Mouse (Mus musculus): ENCODE measurements around the gene Kcnmb2. TPM values are rescaled to one million over a fixed set of nuclear protein-coding genes. Genes with fewer than 3 reads are reported as not detected.

Gene Kcnmb2
- total and polyA plus RNA-seq, 3 experiments = not detected

DNA sequence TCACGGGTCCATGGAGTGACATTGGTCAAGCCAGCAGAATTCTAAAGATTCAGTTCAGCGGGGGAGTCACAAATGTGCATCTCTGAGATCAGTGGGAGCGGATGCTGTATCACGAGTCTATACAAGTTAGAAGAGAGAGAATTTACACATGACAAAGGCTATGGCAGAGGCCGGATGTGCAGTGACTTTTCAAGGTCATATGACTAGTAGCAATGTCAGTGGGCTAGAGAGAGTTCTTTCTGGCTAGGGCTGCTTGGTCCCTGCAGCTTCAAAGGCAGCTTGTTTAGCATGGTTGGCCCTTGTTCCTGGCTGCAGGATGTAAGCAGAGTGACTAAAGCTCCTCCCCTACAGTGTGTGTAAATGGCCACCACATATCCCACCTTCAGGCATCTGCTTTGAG is 217.5 kb downstream of the Kcnmb2 start:
- dilution Hi-C loops (cut with MboI; ENCODE audit: extremely low pct_ligation_motif_present, extremely low pct_unique_long_range_greater_than_20kb, low sequenced_read_pairs) = no loop called here
- no peak for TF ChIP-seq NELFE (IDR thresholded peaks at IDR 0.05; ENCODE audit: low read depth, low read length)
- no peak for TF ChIP-seq JUND (conservative IDR thresholded peaks at IDR 0.05; ENCODE audit: low read depth, low read length)
- TF ChIP-seq ZMIZ1 (IDR thresholded peaks at IDR 0.05; ENCODE audit: low read depth, low read length) = no peak
- TF ChIP-seq PAX5 (IDR thresholded peaks at IDR 0.05; ENCODE audit: low read length) = no peak
- TF ChIP-seq POLR2AphosphoS2 (IDR thresholded peaks at IDR 0.05; ENCODE audit: low read depth, low read length) = no peak
- no peak for TF ChIP-seq MAX (IDR thresholded peaks at IDR 0.05; ENCODE audit: low read length)
- TF ChIP-seq MAFK (IDR thresholded peaks at IDR 0.05; ENCODE audit: insufficient replicate concordance, low read length) = no peak
- TF ChIP-seq ZKSCAN1 (IDR thresholded peaks at IDR 0.05; ENCODE audit: borderline replicate concordance, low read depth, low read length) = no peak
- TF ChIP-seq RAD21 (IDR thresholded peaks at IDR 0.05; ENCODE audit: low read depth, low read length) = no peak
- TF ChIP-seq ETS1 (conservative IDR thresholded peaks at IDR 0.05; ENCODE audit: low read depth, low read length) = no peak

DNA sequence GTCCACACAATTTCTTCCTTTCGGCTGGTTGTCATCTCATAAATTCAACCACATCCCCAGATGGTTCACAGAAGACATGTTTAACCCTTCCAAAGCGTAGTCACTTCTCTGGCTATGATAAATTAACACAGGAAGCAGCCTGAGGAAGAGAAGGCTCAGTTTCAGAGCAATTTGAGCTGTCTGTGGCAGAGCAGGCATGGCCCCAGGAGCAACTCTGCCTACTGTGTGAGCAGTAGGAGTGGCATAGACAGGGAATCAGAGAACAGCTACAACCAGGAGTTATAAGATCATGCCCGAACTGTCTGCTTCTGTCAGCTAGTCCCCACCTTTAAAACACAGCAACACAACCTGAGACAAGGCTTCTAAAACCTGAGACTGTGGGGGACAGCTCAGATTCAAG is 219.4 kb downstream of the Kcnmb2 start:
- dilution Hi-C loops (cut with MboI; ENCODE audit: extremely low pct_ligation_motif_present, extremely low pct_unique_long_range_greater_than_20kb, low sequenced_read_pairs) = no loop called here
- Histone ChIP-seq H3K27me3 (replicated peaks) (no peaks in the 10 kb centered on the region), H3K9ac (ENCODE audit: insufficient read depth, low read depth) (no peak overlapping the region), H3K9me3 (replicated peaks; ENCODE audit: low read length) (no peaks in the 10 kb centered on the region), H3K4me1 (ENCODE audit: control insufficient read depth in 1 of 2, insufficient read depth in 2 of 2) (no peaks in the 10 kb centered on the region), H3K36me3 (replicated peaks in 1 of 2; ENCODE audit: control insufficient read depth in 1 of 2, insufficient read depth in 1 of 2, low read length in 1 of 2) (no peaks in the 10 kb centered on the region), H3K79me2 (replicated peaks; ENCODE audit: control insufficient read depth, extremely low read depth, insufficient read depth, poor library complexity, severe bottlenecking) (no peaks in the 10 kb centered on the region), H3K4me3 (replicated peaks in 1 of 3; ENCODE audit: low read depth in 2 of 3, low read length in 2 of 3, poor library complexity in 1 of 3) (no peak overlapping the region), H3K27ac (ENCODE audit: insufficient read depth, low read depth) (no peak overlapping the region), H3K4me2 (ENCODE audit: insufficient read depth, low read depth, poor library complexity, severe bottlenecking) (no peak overlapping the region)
- no peak for DNase-seq (ENCODE audit: extremely low read depth)
- TF ChIP-seq RCOR1 (conservative IDR thresholded peaks at IDR 0.05; ENCODE audit: low read depth, low read length) (no peak), ETS1 (conservative IDR thresholded peaks at IDR 0.05; ENCODE audit: low read depth, low read length) (no peak), IRF4 (IDR thresholded peaks at IDR 0.05; ENCODE audit: low read depth, low read length) (no peak), CHD1 (IDR thresholded peaks at IDR 0.05; ENCODE audit: low read depth, low read length) (no peak), CHD2 (IDR thresholded peaks at IDR 0.05; ENCODE audit: low read length) (no peak), ZKSCAN1 (IDR thresholded peaks at IDR 0.05; ENCODE audit: borderline replicate concordance, low read depth, low read length) (no peak), NRF1 (IDR thresholded peaks at IDR 0.05; ENCODE audit: low read depth, low read length) (no peak), ZMIZ1 (IDR thresholded peaks at IDR 0.05; ENCODE audit: low read depth, low read length) (no peak), MAZ (IDR thresholded peaks at IDR 0.05; ENCODE audit: low read depth, low read length) (no peak), KAT2A (IDR thresholded peaks at IDR 0.05; ENCODE audit: insufficient replicate concordance, low read length) (no peak), JUND (conservative IDR thresholded peaks at IDR 0.05; ENCODE audit: low read depth, low read length) (no peak), MYC (IDR thresholded peaks at IDR 0.05; ENCODE audit: low read depth, low read length) (no peak), MXI1 (IDR thresholded peaks at IDR 0.05; ENCODE audit: low read depth, low read length) (no peak)
- in situ Hi-C loops (cut with MboI; ENCODE audit: low pct_ligation_motif_present, low pct_unique_long_range_greater_than_20kb, low sequenced_read_pairs) = no loop called here

More for the DNA sequence above, 217.5 kb downstream of the Kcnmb2 start:
- Histone ChIP-seq H3K79me2 (replicated peaks; ENCODE audit: control insufficient read depth, extremely low read depth, insufficient read depth, poor library complexity, severe bottlenecking) (no peaks in the 10 kb centered on the region), H3K27ac (ENCODE audit: insufficient read depth, low read depth) (no peak overlapping the region), H3K9ac (ENCODE audit: insufficient read depth, low read depth) (no peak overlapping the region), H3K4me2 (ENCODE audit: insufficient read depth, low read depth, poor library complexity, severe bottlenecking) (no peak overlapping the region), H3K4me1 (ENCODE audit: control insufficient read depth in 1 of 2, insufficient read depth in 2 of 2) (no peaks in the 10 kb centered on the region), H3K4me3 (replicated peaks in 1 of 3; ENCODE audit: low read depth in 2 of 3, low read length in 2 of 3, poor library complexity in 1 of 3) (no peak overlapping the region), H3K36me3 (replicated peaks in 1 of 2; ENCODE audit: control insufficient read depth in 1 of 2, insufficient read depth in 1 of 2, low read length in 1 of 2) (no peaks in the 10 kb centered on the region), H3K9me3 (replicated peaks; ENCODE audit: low read length) (no peaks in the 10 kb centered on the region), H3K27me3 (replicated peaks) (no peaks in the 10 kb centered on the region)
- DNase-seq (ENCODE audit: extremely low read depth) = no peak
- in situ Hi-C loops (cut with MboI; ENCODE audit: low pct_ligation_motif_present, low pct_unique_long_range_greater_than_20kb, low sequenced_read_pairs) = no loop called here
